9 mouse cellular contexts compared by ENCODE assay signal in genomic region chr3:134654051-134654450, GRCm38 (mm10).
A peak's percentile ranks its signal among the peaks of the same experiment; 100 is the strongest.
DNase-seq lines count a peak whose midpoint lies in the region; ATAC-seq lines count a peak whose summit lies in the region.
"Had no signal": no experiment of that assay in that cellular context is flagged by ENCODE, and none has a peak within 500 bp of the region (broad histone marks: within the 10 kb centered on the region; RNA-seq: fewer than 3 reads in every experiment).

No protein-coding gene starts in this region.

- H3K4me2 ChIP-seq in neural tube, embryonic 11.5 days (ENCODE audit: low read depth): no peak overlapping the region
- H3K4me2 ChIP-seq: liver, embryonic 13.5 days had no signal

- no peak overlapping the region for H3K27ac ChIP-seq in neural tube, embryonic 11.5 days (ENCODE audit: low read depth, low read length)
- H3K27ac ChIP-seq: liver, embryonic 13.5 days had no signal

- H3K4me3 ChIP-seq in neural tube, embryonic 11.5 days (ENCODE audit: low read depth, low read length): no peak overlapping the region
- H3K4me3 ChIP-seq: liver, embryonic 13.5 days had no signal

- H3K9me3 ChIP-seq in neural tube, embryonic 11.5 days (ENCODE audit: control insufficient read depth, low read length): no peaks in the 10 kb centered on the region
- H3K9me3 ChIP-seq: liver, embryonic 13.5 days had no signal

- DNase-seq in frontal cortex, postnatal 25 days (ENCODE audit: low spot score in 2 of 2): no peak
- no peak for DNase-seq in neural tube, embryonic 11.5 days (ENCODE audit: low spot score)
- no peak for DNase-seq in neural tube, embryonic 10.5 days (ENCODE audit: extremely low spot score, low spot score)
- peak; percentile 8 to 30 for DNase-seq in layer of hippocampus, postnatal 10 days (ENCODE audit: low spot score in 2 of 2)
- no peak for DNase-seq in spleen, postnatal 10 days (ENCODE audit: low spot score in 2 of 2)
- no peak for DNase-seq in heart, adult 8-10 months (ENCODE audit: low spot score)
- DNase-seq: liver, embryonic 13.5 days had no signal

- H3K36me3 ChIP-seq in neural tube, embryonic 11.5 days (ENCODE audit: control insufficient read depth, insufficient read depth, low read length): no peaks in the 10 kb centered on the region
- H3K36me3 ChIP-seq: liver, embryonic 13.5 days had no signal

- peak; percentile 93 for ATAC-seq in frontal cortex, adult (ENCODE audit: low TSS enrichment)
- 0 out of 2 replicates have a peak, but pooled peaks have one; percentile 36 for ATAC-seq in neural tube, embryonic 11.5 days (ENCODE audit: insufficient read depth, low FRiP score, low TSS enrichment)
- no peak for ATAC-seq in granulocyte monocyte progenitor cell, adult 5-6 weeks (replicated peaks; ENCODE audit: poor library complexity, severe bottlenecking)

- no peaks in the 10 kb centered on the region for H3K4me1 ChIP-seq in neural tube, embryonic 11.5 days (ENCODE audit: control insufficient read depth, insufficient read depth, low read length)
- H3K4me1 ChIP-seq: liver, embryonic 13.5 days had no signal

- no peaks in the 10 kb centered on the region for H3K27me3 ChIP-seq in neural tube, embryonic 11.5 days (ENCODE audit: control insufficient read depth, insufficient read depth, low read length)
- H3K27me3 ChIP-seq: liver, embryonic 13.5 days had no signal

- WGBS in neural tube, embryonic 11.5 days: 49% methylated on average over 4 of the region's 4 CpGs

- H3K9ac ChIP-seq in neural tube, embryonic 11.5 days (ENCODE audit: low read length): no peak overlapping the region
- H3K9ac ChIP-seq: liver, embryonic 13.5 days had no signal

Comparison
In these comparisons a context has a peak if more than half of its experiments do, and no peak if none do; other contexts are left out.
1. DNase-seq: peak in layer of hippocampus, postnatal 10 days (2 of 2); none in frontal cortex, postnatal 25 days (0 of 2), neural tube, embryonic 11.5 days (single experiment), neural tube, embryonic 10.5 days (single experiment), spleen, postnatal 10 days (0 of 2) and heart, adult 8-10 months (single experiment).